Mouse (Mus musculus) R1 (cell line): ENCODE data around the gene Taok3.

Experiments used
- DNase-seq: peaks from one replicate; pipeline ENCODE4 v3.0.0-alpha.2; 2018; ENCODE audit warnings: low read depth, low spot score

Taok3 gene

GRCm38 (mm10) chr5:117295011-117295410 is 175.1 kb downstream of the Taok3 start:
- DNase-seq: no peak

- no peak for DNase-seq
Measured at GRCm38 (mm10) chr5:117302899-117303298, 183.0 kb downstream of the Taok3 start.

GRCm38 (mm10) chr5:117303691-117304579 is 184.0 kb downstream of the Taok3 start:
- DNase-seq: peak; percentile 92

- peak; percentile 93 for DNase-seq
Measured at GRCm38 (mm10) chr5:117304947-117305346, 185.0 kb downstream of the Taok3 start.

- peak; percentile 68 for DNase-seq
Measured at GRCm38 (mm10) chr5:117305754-117306153, 185.8 kb downstream of the Taok3 start.

- DNase-seq: peak; percentile 52
Measured at GRCm38 (mm10) chr5:117306826-117307225, 186.9 kb downstream of the Taok3 start.

- DNase-seq: peak; percentile 96
Measured at GRCm38 (mm10) chr5:117307699-117308098, 187.8 kb downstream of the Taok3 start.

- peak; percentile 79 for DNase-seq
Measured at GRCm38 (mm10) chr5:117313420-117313819, 193.5 kb downstream of the Taok3 start.

- no peak for DNase-seq
Measured at GRCm38 (mm10) chr5:117313909-117314308, 194.0 kb downstream of the Taok3 start.

- peak; percentile 97 for DNase-seq
Measured at GRCm38 (mm10) chr5:117314587-117315428, 194.9 kb downstream of the Taok3 start.

- DNase-seq: peak; percentile 75
Measured at GRCm38 (mm10) chr5:117318741-117319629, 199.1 kb downstream of the Taok3 start, which contains the start of gene Vsig10. Gene Vsig10, plus strand, starts transcription at chr5:117319083.

- peak; percentile 57 for DNase-seq
Measured at GRCm38 (mm10) chr5:117323751-117324150, 203.8 kb downstream of the Taok3 start.
